8 mouse cellular contexts compared by ENCODE assay signal in the genomic region with DNA sequence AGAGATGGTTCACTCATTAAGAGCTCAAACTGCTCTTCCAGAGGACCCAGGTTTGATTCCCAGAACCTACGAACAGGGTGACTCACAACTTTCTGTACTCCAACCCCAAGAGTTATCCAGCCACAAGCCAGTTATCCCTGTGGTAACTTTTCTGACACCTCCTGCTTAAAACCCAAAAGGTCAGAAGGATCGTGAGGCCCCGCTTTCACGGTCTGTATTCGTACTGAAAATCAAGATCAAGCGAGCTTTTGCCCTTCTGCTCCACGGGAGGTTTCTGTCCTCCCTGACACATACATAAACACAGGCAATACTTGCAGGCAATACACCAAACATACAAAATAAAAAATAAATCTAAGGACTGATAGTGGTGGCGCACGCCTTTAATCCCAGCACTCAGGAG. TPM values are rescaled to one million over a fixed set of nuclear protein-coding genes. Genes with fewer than 3 reads are reported as not detected.
A peak's percentile ranks its signal among the peaks of the same experiment; 100 is the strongest.
DNase-seq lines count a peak whose midpoint lies in the region; ATAC-seq lines count a peak whose summit lies in the region.

No protein-coding gene starts in this region.

- no peak overlapping the region for H3K4me2 ChIP-seq in embryonic facial prominence, embryonic 15.5 days (replicated peaks)
- no peak overlapping the region for H3K4me2 ChIP-seq in limb, embryonic 11.5 days (ENCODE audit: low read depth, severe bottlenecking)
- H3K4me2 ChIP-seq in midbrain, embryonic 14.5 days (ENCODE audit: low read length), result no peak overlapping the region

- 56% methylated on average over 9 of the region's 9 CpGs for WGBS in embryonic facial prominence, embryonic 15.5 days
- WGBS in limb, embryonic 11.5 days, result 51% methylated on average over 9 of the region's 9 CpGs
- 56% methylated on average over 9 of the region's 9 CpGs for WGBS in midbrain, embryonic 14.5 days

- peaks cover 1% of the 10 kb centered on the region; the same call in 1 of the 2 replicates for H3K36me3 ChIP-seq in embryonic facial prominence, embryonic 15.5 days
- no peaks in the 10 kb centered on the region for H3K36me3 ChIP-seq in limb, embryonic 11.5 days (ENCODE audit: control insufficient read depth, insufficient read depth, low read length)
- H3K36me3 ChIP-seq in midbrain, embryonic 14.5 days (ENCODE audit: control insufficient read depth, insufficient read depth, low read length), result no peaks in the 10 kb centered on the region

- H3K9ac ChIP-seq in embryonic facial prominence, embryonic 15.5 days, result no peak overlapping the region
- no peak overlapping the region for H3K9ac ChIP-seq in limb, embryonic 11.5 days (ENCODE audit: low read length)
- no peak overlapping the region for H3K9ac ChIP-seq in midbrain, embryonic 14.5 days (replicated peaks; ENCODE audit: low read length)

- no peaks in the 10 kb centered on the region for H3K27me3 ChIP-seq in embryonic facial prominence, embryonic 15.5 days
- H3K27me3 ChIP-seq in limb, embryonic 11.5 days (ENCODE audit: control insufficient read depth, insufficient read depth, low read length), result no peaks in the 10 kb centered on the region
- no peaks in the 10 kb centered on the region for H3K27me3 ChIP-seq in midbrain, embryonic 14.5 days (ENCODE audit: control insufficient read depth, insufficient read depth, low read length)

- no peak overlapping the region for H3K4me3 ChIP-seq in embryonic facial prominence, embryonic 15.5 days (replicated peaks)
- H3K4me3 ChIP-seq in limb, embryonic 11.5 days (ENCODE audit: low read depth, low read length), result no peak overlapping the region
- H3K4me3 ChIP-seq in midbrain, embryonic 14.5 days (replicated peaks; ENCODE audit: low read depth, low read length), result no peak overlapping the region

- no peak overlapping the region for H3K27ac ChIP-seq in embryonic facial prominence, embryonic 15.5 days (replicated peaks)
- H3K27ac ChIP-seq in limb, embryonic 11.5 days (replicated peaks; ENCODE audit: low read depth, low read length), result no peak overlapping the region
- no peak overlapping the region for H3K27ac ChIP-seq in midbrain, embryonic 14.5 days (replicated peaks; ENCODE audit: low read depth, low read length)

- H3K9me3 ChIP-seq in embryonic facial prominence, embryonic 15.5 days (replicated peaks), result 0 out of 2 replicates have a peak, but pooled peaks cover 3% of the 10 kb centered on the region
- no peaks in the 10 kb centered on the region for H3K9me3 ChIP-seq in limb, embryonic 11.5 days (ENCODE audit: control insufficient read depth, low read length)
- H3K9me3 ChIP-seq in midbrain, embryonic 14.5 days (ENCODE audit: control insufficient read depth, low read length), result no peaks in the 10 kb centered on the region

- H3K4me1 ChIP-seq in embryonic facial prominence, embryonic 15.5 days, result no peaks in the 10 kb centered on the region
- no peaks in the 10 kb centered on the region for H3K4me1 ChIP-seq in limb, embryonic 11.5 days (ENCODE audit: control insufficient read depth, insufficient read depth, low read length)
- H3K4me1 ChIP-seq in midbrain, embryonic 14.5 days (ENCODE audit: control insufficient read depth, insufficient read depth, low read length), result no peaks in the 10 kb centered on the region

- peak; percentile 70 for DNase-seq in 3134 (ENCODE audit: extremely low read depth, insufficient read length, low spot score)
- peak; percentile 100 for DNase-seq in adrenal gland, postnatal 25 days
- DNase-seq in heart, adult 9 months (ENCODE audit: low spot score in 2 of 2), result peak; percentile 98 to 100
- peak; percentile 99 to 100 for DNase-seq in kidney, adult 8-10 months
- peak; percentile 95 for DNase-seq in limb, embryonic 11.5 days (ENCODE audit: low spot score)
- DNase-seq in midbrain, embryonic 14.5 days, result peak; percentile 92
- peak; percentile 100 for DNase-seq in spleen, adult 18-20 months

- ATAC-seq in embryonic facial prominence, embryonic 15.5 days (ENCODE audit: insufficient number of reproducible peaks, low FRiP score, low TSS enrichment, low read depth), result peak; percentile 100
- ATAC-seq in limb, embryonic 11.5 days (ENCODE audit: insufficient number of reproducible peaks, low FRiP score, low TSS enrichment, low read depth), result peak; percentile 99
- ATAC-seq in midbrain, embryonic 14.5 days (ENCODE audit: low FRiP score, low TSS enrichment), result peak; percentile 94

RNA-seq across cellular contexts. Expression of a gene that starts 21.6 kb away (rescaled TPM):
- total RNA-seq in adrenal gland, postnatal 25 days (2021), result 1.0 and 1.2 TPM in 2 replicates
- polyA plus RNA-seq in embryonic facial prominence, embryonic 15.5 days (2015; fragmentation: Nextera tagmentation; extraction: Ambion mirVana), result 46.1 and 48.8 TPM in 2 replicates
- polyA plus RNA-seq in limb, embryonic 11.5 days (2014; fragmentation: Nextera tagmentation; extraction: Ambion mirVana), result 140 and 155 TPM in 2 replicates
- polyA plus RNA-seq in midbrain, embryonic 14.5 days (2014; fragmentation: Nextera tagmentation; extraction: Ambion mirVana), result 24.7 and 39.2 TPM in 2 replicates

RNA-seq across cellular contexts. Expression of a gene that starts 27.5 kb away (rescaled TPM):
- 69.3 and 95.8 TPM in 2 replicates for total RNA-seq in adrenal gland, postnatal 25 days (2021)
- polyA plus RNA-seq in embryonic facial prominence, embryonic 15.5 days (2015; fragmentation: Nextera tagmentation; extraction: Ambion mirVana), result 99.6 and 104 TPM in 2 replicates
- 64.2 and 75.1 TPM in 2 replicates for polyA plus RNA-seq in limb, embryonic 11.5 days (2014; fragmentation: Nextera tagmentation; extraction: Ambion mirVana)
- polyA plus RNA-seq in midbrain, embryonic 14.5 days (2014; fragmentation: Nextera tagmentation; extraction: Ambion mirVana), result 58.0 and 105 TPM in 2 replicates
